In the genomic region with DNA sequence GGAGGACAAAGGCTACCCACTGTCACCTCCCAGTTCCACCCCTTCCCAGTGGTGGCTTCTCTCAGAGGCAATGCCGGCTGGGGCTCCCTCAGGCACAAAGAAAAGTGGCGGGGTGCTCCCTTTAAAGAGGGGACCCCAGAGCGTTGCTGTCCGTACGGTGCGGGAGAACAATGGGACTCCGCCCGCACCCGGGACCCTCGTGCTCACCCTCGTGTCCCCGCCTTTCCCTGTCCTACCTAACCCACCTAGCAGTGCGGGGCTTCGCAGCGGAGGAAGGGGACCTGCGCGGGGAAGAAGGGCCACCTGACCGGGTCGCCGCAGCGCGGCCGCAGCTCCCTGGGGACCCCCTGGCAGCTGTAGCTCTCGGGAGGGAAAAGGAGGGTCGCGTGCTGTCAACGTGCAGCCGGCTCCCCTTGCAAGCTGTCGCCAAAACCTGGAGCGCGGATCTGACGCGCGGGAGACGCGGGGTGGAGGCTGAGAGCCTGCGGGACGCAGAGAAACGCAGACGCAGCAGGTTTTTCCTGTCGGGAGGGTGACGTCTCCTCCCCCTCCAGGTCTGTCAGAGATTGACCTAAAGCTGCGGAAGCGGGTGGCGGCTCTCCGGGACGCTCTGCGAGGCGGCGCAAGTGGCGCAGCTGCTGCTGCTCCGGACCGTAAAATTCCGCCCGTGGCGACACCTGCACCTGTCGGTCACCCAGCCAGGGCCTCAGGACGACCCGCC, we compare ENCODE assay signal across 8 mouse cellular contexts. TPM values are rescaled to one million over a fixed set of nuclear protein-coding genes. Genes with fewer than 3 reads are reported as not detected.
DNase-seq lines count a peak whose midpoint lies in the region; ATAC-seq lines count a peak whose summit lies in the region.

No protein-coding gene starts in this region.

- no peaks in the 10 kb centered on the region for H3K36me3 ChIP-seq in intestine, embryonic 16.5 days (ENCODE audit: control insufficient read depth, insufficient read depth, low read length)
- no peaks in the 10 kb centered on the region for H3K36me3 ChIP-seq in limb, embryonic 10.5 days
- no peaks in the 10 kb centered on the region for H3K36me3 ChIP-seq in midbrain, embryonic 11.5 days (ENCODE audit: control insufficient read depth, insufficient read depth, low read length)

- peak; percentile 57 for ATAC-seq in intestine, embryonic 16.5 days
- ATAC-seq in midbrain, embryonic 11.5 days (ENCODE audit: low FRiP score): peak; percentile 77

- peak overlapping the region; percentile 100 for H3K4me2 ChIP-seq in intestine, embryonic 16.5 days (ENCODE audit: low read depth, low read length)
- peak overlapping the region; percentile 80 for H3K4me2 ChIP-seq in midbrain, embryonic 11.5 days

- H3K4me3 ChIP-seq in intestine, embryonic 16.5 days (ENCODE audit: low read length): peak overlapping the region; percentile 77
- peak overlapping the region; percentile 74 for H3K4me3 ChIP-seq in limb, embryonic 10.5 days
- peak overlapping the region; percentile 56 for H3K4me3 ChIP-seq in midbrain, embryonic 11.5 days (ENCODE audit: low read depth, low read length)

- H3K9me3 ChIP-seq in intestine, embryonic 16.5 days (ENCODE audit: control insufficient read depth, low read length): no peaks in the 10 kb centered on the region
- no peaks in the 10 kb centered on the region for H3K9me3 ChIP-seq in limb, embryonic 10.5 days (replicated peaks)
- H3K9me3 ChIP-seq in midbrain, embryonic 11.5 days (ENCODE audit: control insufficient read depth, low read length): no peaks in the 10 kb centered on the region

- WGBS in intestine, embryonic 16.5 days: 0% methylated on average over 59 of the region's 59 CpGs
- WGBS in limb, embryonic 10.5 days: under 1% methylated on average over 59 of the region's 59 CpGs
- under 1% methylated on average over 52 of the region's 59 CpGs for WGBS in midbrain, embryonic 11.5 days

- H3K4me1 ChIP-seq in intestine, embryonic 16.5 days (ENCODE audit: control insufficient read depth, insufficient read depth, low read length): 0 out of 2 replicates have a peak, but pooled peaks cover 5% of the 10 kb centered on the region
- peaks cover 47% of the 10 kb centered on the region for H3K4me1 ChIP-seq in limb, embryonic 10.5 days
- peaks cover 2% of the 10 kb centered on the region; the same call in 1 of the 2 replicates for H3K4me1 ChIP-seq in midbrain, embryonic 11.5 days (ENCODE audit: control insufficient read depth, insufficient read depth, low read length)

- peak overlapping the region; percentile 62 for H3K27ac ChIP-seq in intestine, embryonic 16.5 days (ENCODE audit: low read length)
- H3K27ac ChIP-seq in limb, embryonic 10.5 days: peak overlapping the region; percentile 88
- H3K27ac ChIP-seq in midbrain, embryonic 11.5 days (ENCODE audit: low read depth, low read length): peak overlapping the region; percentile 67

- H3K27me3 ChIP-seq in intestine, embryonic 16.5 days (replicated peaks; ENCODE audit: control insufficient read depth, insufficient read depth, low read length): peaks cover 9% of the 10 kb centered on the region; the same call in 1 of the 2 replicates
- H3K27me3 ChIP-seq in limb, embryonic 10.5 days (ENCODE audit: low read depth, poor library complexity, severe bottlenecking): peaks cover 42% of the 10 kb centered on the region
- peaks cover 26% of the 10 kb centered on the region for H3K27me3 ChIP-seq in midbrain, embryonic 11.5 days (ENCODE audit: control insufficient read depth, insufficient read depth, low read length)

- peak; percentile 53 for DNase-seq in adrenal gland, adult 8-10 months
- DNase-seq in embryo, embryonic 11 days: peak; percentile 85
- peak; percentile 84 for DNase-seq in gastrocnemius, postnatal 25 days
- DNase-seq in limb, embryonic 10.5 days (ENCODE audit: low spot score): peak; percentile 84
- peak; percentile 95 for DNase-seq in midbrain, embryonic 11.5 days (ENCODE audit: low spot score, missing footprints)
- peak; percentile 81 for DNase-seq in right cerebral cortex, postnatal 4 days
- no peak for DNase-seq in MN1 (ENCODE audit: low spot score)

- peak overlapping the region; percentile 81 for H3K9ac ChIP-seq in intestine, embryonic 16.5 days (ENCODE audit: low read depth, low read length)
- peak overlapping the region; percentile 72 for H3K9ac ChIP-seq in midbrain, embryonic 11.5 days (ENCODE audit: low read length)

RNA-seq across cellular contexts. Expression of a gene that starts 0.5 kb away (rescaled TPM):
- 10 to 100 TPM in 2 of 4 experiments, 1 to 10 TPM in 2; 9.0 to 16.0 (median 11.8) TPM for total RNA-seq in adrenal gland, adult 8-10 months (2022)
- total RNA-seq in gastrocnemius, postnatal 25 days (2021): 10 to 100 TPM; 25.4 to 27.8 TPM
- 34.3 and 41.7 TPM in 2 replicates for polyA plus RNA-seq in intestine, embryonic 16.5 days (2015; fragmentation: Nextera tagmentation; extraction: Ambion mirVana)
- 21.8 and 30.3 TPM in 2 replicates for polyA plus RNA-seq in limb, embryonic 10.5 days (2016; fragmentation: Nextera tagmentation; extraction: Ambion mirVana)
- polyA plus RNA-seq in midbrain, embryonic 11.5 days (2014; fragmentation: Nextera tagmentation; extraction: Ambion mirVana): 18.0 and 21.3 TPM in 2 replicates
